Mouse (Mus musculus) C2C12 (cell line): Measurements from ENCODE around the gene Ush2a.

Experiments
- CTCF ChIP-seq: IDR thresholded peaks from one replicate; pipeline ENCODE4 v1.5.1; 2011; ENCODE audit not compliant: control insufficient read depth, insufficient read depth, insufficient read length
- USF1 ChIP-seq: IDR thresholded peaks from one replicate; pipeline ENCODE4 v1.6.1; 2011; ENCODE audit warnings: low read depth, mild to moderate bottlenecking, control low read depth, moderate library complexity

DNA sequence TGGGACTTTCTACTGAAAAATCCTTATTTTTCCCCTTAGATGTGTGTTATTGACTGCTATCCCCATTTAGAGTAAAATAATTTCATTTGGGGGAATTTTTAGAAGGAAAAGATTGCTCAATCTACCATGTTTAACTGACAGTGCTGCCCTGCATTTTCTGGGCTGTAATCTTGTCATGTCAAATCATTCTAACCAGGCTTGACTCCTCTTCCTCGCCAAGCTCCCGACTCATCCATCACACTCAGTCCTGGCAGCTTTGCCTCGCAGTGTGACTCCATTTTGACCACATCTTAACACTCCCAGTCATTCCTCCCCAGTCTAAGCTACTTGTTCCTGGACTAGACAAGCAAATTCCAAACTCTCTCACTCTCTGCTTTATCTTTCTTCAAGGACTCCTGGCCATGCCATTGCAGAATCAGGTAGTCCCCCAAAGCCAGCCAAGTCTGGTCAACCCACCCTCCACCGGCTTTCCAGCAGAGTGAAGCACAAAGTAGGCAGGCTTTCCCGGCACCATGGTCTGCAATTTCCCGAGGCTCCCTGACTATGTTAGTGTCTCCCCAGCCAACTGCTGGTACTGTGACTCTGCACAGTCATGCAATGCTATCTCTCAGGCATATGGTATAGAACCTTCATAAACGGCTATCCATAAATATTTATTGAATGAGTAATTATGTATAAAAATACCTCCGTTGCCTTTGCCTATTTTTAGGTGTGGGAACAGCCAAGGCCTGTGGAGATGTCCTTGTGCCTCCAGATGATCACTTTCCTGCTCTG is 146.0 kb downstream of the Ush2a start:
- TF ChIP-seq CTCF (no peak), USF1 (no peak)
